Mouse (Mus musculus): ENCODE data around the gene Atf4.

Gene Atf4

DNA sequence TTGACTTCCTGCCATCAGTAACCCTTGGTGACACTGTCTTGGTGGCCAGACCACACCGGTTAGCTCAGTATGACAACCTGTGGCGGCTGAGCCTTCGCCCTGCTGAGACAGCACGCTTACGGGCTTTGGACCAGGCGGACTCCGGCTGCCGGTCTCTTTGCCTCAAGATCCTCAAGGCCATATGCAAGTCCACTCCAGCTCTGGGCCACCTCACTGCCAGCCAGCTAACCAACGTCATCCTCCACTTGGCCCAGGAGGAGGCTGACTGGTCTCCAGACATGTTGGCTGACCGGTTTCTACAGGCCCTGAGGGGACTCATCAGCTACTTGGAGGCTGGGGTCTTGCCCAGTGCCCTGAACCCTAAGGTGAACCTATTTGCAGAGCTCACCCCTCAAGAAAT is 5.3 kb upstream of the Atf4 start:
- DNase-seq (ENCODE audit: low spot score) = no peak

DNA sequence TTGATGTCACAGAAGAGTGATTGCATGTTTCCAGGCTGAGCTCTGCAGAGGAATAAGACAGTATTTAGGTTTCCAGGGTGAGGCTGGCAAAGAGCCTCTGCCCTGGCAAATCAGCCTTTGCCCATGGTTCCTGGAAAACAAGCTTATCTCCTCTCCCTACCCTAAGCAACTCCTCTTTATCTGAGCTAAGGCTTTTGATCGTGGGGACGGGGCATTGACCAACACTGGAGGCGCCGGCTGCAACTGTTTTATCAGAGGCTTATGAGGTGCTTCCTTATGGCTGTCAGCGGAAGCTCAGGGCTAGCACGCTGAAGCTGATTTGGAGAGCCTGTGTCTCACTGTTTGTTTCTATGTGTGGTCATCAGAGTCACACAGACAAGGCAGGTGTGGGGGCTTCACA is 4.4 kb upstream of the Atf4 start:
- DNase-seq (ENCODE audit: low spot score) = no peak

DNA sequence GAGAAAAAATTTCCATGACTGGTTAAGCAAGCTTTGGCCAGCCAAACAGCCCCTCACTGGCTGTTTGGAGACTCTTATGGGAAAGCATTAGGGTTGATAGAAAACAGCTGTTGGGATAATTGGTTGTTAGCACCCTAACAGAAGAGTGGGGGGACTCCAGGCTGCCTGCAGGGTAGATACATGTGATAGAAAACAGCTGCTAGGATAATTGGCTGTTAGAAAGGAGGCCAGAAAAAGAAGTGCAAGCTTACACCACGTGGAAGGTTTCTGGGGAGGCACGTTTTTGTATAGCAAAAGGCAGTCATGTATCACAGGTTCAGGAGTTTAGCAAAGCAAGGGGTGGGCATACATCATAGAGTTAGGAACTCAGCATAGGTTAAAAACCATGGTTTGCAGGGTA is 1.5 kb upstream of the Atf4 start:
- peak; percentile 49 for DNase-seq (ENCODE audit: low spot score)

DNA sequence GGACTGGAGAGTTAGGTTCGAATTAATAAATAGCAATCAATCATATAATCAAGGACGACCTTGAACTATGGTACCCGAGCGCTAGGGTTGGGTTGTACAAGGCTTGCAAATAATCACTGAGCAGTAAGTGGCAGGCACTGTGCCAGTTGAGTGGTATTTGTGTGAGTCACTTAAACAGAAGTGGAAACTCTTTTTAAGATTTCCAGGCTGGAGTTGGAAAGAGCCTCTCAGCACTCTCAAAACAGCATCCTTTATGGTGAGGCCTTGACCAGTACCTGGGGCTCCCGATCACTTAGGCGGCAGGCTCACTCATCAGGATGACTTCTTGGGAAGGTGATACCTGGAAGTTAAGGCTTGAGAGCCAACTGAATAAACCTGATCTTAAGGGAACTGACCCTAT is 777 bp upstream of the Atf4 start:
- DNase-seq (ENCODE audit: low spot score) = no peak

DNA sequence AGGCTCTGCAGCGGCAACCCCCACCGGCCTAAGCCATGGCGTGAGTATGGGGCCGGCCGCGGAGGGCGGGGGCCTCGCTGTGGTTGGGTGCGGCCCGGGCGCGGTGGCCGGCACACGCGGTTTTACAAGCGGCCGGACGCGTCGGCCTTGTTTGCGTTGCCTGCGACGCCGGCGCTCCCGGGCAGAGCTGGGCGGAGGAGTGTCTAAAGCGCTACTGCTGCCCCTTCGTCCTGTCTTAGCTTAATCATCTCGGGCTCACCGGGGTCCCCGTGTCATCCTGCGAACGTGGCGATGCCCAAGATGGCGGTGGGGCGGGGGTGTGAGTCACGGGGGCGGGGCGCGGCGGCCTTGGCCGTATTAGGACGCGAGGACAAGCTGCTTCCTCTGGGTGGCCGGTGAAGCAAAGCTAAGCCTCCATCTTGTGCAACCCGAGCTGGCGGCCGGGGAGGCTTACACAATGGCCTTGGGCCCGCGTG is 700 bp downstream of the Atf4 start:
- DNase-seq (ENCODE audit: low spot score) = peak; percentile 84

DNA sequence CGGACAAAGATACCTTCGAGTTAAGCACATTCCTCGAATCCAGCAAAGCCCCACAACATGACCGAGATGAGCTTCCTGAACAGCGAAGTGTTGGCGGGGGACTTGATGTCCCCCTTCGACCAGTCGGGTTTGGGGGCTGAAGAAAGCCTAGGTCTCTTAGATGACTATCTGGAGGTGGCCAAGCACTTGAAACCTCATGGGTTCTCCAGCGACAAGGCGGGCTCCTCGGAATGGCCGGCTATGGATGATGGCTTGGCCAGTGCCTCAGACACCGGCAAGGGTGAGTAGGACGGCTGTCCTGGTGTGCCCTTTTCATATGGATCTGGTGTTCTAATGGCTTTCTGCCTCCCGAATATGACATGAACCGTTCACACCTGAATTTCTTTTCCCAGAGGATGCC is 1.3 kb downstream of the Atf4 start:
- no peak for DNase-seq (ENCODE audit: low spot score)

DNA sequence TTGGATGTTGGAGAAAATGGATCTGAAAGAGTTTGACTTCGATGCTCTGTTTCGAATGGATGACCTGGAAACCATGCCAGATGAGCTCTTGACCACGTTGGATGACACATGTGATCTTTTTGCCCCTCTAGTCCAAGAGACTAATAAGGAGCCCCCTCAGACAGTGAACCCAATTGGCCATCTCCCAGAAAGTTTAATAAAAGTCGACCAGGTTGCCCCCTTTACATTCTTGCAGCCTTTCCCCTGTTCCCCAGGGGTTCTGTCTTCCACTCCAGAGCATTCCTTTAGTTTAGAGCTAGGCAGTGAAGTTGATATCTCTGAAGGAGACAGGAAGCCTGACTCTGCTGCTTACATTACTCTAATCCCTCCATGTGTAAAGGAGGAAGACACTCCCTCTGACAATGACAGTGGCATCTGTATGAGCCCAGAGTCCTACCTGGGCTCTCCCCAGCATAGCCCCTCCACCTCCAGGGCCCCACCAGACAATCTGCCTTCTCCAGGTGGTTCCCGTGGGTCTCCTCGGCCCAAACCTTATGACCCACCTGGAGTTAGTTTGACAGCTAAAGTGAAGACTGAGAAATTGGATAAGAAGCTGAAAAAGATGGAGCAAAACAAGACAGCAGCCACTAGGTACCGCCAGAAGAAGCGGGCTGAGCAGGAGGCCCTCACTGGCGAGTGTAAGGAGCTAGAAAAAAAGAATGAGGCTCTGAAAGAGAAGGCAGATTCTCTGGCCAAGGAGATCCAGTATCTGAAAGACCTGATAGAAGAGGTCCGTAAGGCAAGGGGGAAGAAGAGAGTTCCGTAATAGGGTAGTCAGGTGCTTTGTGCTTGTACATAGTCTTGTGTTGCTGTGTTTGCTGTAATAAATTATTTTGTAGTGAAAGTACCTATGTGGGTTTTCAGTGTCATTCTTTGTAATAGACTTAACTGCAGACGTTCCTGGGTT is 1.9 kb downstream of the Atf4 start:
- DNase-seq (ENCODE audit: low spot score) = no peak

DNA sequence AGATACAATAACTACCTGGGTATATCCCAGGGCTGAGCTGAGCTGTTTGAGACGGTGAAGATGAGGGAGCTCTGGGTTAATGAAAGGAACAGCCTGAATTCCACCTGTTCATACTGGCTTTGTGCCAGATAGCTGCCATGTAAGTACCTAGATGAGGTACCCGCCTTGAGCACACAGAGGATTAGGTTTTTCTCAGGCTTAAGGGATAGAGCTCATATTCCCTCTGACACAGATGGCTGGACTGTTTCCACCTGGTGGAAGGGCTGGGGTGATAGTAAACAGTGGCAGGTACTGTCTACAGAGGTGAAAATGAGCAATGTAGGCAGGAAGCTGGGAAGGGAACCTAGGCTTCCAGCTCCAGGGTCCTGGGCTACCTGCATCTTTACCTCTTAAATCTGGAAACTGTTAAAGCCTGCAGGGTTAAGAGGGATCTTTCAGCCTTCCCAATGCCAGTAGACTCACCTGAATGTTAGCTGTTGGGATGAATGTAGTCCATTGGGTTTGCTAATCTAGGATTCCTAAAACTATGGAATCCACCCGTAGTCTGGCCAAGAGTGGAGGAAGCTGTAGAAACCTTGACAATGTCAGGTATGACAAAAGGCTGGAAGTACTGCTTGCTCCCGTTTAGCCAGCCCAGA is 2.7 kb downstream of the Atf4 start:
- DNase-seq (ENCODE audit: low spot score) = no peak

DNA sequence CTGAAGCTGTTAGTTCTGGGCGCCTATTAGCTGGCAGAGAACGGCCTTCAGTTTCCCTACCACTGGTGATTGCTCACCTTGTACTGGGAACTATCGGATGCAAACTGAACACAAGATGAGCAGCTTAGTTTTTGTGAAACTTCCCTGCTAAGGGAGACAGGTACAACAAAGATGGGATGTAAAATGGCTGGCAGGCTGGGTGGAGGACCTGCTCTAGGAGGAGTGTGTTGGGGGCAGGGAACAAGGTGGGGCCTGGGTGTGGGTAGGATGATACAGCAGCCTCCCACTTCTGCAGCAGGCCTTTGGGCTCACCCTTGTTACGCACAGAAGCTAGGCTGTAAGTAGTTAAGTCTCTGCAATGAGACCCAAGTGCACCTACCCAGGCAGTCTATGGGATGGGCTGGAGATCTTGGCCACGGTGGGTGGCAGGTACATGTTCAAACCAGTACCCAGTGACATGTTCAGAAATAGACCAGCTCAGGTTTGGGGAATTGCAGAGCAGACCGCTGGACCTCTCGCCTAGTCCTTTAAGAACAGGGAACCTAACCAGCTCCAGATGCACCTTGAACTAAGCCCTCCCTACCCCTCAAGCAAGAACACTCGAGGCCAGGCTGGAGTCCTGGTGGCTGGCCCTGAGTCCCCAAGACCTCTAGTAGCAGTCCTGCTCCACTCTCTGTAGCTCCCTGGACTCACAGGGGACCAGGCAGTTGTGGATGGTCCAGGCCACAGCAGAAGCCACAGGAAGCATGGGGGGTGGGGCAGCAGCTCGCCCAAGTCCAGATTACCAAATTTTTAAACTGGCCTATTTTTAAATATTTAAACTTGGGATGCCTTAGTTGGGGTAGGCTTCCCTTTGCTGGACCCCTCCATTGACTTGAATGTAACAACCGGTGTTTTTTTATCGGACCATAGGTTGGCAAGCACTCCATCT is 3.5 kb downstream of the Atf4 start:
- DNase-seq (ENCODE audit: low spot score) = peak; percentile 34

DNA sequence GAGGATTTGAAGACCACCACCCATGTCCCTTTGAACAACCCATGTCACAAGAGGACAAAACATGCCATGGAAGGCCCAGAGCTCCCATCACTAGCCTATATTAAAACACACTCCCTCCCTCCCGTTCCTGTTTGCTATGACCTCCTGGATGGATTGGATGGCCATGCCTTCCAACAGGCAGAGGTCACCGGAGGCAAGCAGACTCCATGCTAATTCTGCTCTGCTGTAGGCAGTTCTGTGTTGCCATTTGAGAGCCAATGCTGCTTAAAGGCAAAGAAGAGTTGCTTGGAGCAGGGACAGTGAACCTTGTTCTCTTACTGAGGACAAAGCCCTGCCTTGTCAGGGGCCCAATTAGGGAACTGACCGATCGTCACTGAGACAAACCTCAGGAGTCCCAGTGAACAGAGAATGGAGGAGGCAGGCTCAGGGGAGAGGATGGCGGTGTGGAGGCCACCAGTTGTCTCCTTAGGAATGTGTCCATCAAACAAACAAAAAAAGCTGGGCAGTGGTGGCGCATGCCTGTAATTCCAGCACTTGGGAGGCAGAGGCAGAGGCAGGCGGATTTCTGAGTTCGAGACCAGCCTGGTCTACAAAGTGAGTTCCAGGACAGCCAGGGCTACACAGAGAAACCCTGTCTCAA is 4.5 kb downstream of the Atf4 start:
- no peak for DNase-seq (ENCODE audit: low spot score)

DNA sequence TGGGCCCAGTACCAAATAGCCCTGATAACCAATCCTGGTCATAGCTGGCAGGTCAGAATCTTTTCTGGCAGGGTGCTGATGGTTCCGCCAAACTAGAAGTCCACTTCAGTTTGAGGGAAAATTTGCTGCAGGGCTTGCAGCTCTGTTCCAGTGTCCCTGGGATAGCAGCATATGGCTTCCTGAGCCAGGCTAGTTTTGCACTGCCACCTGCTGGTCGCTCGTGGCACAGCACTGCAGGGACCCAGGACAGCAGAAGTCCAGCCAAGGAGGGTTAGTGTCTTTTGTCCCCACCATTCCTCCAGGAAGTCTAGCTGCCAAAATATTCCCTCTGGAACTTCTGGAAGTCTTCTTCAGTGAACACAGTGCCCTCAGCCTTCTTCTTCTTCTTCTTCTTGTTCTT is 5.7 kb downstream of the Atf4 start:
- DNase-seq (ENCODE audit: low spot score) = peak; percentile 92

DNA sequence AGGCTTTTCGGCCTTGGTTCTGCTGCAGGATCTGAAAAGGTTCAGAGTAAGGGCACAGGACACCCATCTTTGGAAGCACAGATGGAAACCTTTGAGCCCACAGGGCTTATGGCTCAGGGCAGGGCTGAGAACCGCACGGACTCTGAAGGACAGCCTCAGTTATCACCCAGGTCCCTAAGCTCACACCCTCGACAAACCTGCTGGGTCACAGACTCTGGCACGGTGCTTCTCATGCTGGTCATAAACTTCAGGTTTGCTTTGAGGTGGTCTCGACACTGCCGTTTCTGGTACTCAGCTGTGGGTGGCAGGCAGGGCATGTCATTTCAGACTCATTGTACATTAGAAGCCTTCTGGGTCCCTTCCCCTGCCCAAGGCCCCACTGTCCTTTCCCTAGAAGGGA is 6.1 kb downstream of the Atf4 start:
- no peak for DNase-seq (ENCODE audit: low spot score)

DNA sequence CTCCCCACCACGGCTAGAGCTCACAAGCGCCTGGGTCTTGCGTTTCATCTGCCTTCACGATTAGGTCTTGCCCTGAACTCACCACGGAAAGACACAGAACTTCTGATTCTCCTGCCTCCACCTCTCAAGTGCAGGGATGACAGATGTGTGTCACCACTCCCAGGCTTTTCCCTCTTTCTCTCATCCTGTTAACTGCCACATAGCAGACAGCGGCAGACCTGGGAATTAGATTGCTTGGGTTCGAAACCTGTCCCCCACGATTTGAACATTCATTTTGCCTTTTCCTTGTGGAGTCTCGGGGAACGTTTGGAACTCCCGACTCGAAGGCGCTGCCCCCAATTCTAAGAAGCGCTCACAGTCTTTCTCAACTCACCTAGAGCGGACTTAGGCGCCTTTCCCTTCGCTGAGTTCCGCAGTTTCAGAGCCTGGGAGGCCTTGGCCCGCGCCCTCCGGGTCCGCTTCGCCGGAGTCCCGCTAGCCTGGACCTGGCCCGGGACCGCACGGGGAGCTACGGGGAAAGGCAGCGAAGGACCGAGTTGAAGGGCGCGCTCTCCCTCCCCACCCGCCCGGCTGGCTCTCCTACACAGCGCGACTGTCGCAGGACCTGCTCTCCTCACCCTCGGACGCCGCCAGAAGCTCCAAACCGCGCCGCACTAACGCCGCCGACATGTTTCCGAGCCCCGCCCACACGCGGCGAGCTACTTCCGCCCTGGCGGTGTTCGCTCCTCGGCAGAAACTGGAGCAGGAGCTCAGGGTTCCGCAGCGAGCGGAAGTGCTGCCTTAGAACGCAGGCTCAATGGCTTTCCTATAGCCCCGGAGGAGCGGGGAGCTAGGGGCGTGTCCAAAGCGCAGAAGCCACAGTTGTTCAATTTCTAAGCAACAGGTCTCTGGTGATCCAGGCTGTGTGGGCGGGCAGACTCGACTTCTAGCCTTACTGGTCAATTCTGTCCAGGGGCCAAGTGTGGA is 8.9 kb downstream of the Atf4 start, which contains the start of gene Rps19bp1:
TSS of gene Rps19bp1 (minus strand) at position 706 of the 966 bp plus-strand sequence.
- DNase-seq (ENCODE audit: low spot score) = peak; percentile 95

DNA sequence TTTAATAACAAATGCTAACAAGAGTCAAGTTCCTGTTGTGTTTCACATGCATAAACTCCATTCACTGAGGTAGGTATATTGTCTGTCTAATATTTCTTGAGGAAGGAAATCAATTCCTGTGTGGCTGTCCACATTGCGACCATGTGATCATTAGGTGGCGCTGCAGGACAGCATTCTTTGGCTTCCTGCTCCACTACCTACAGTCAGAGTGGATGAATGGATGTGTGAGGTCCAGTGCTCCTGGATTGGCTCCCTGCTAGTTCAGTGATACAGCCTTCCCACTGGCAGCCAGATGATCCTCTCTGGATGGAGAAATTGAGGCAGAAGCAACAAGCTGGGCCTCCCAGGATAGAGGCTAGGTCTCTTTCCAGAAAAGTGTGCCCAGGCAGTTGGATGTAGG is 11.3 kb downstream of the Atf4 start:
- peak; percentile 93 for DNase-seq (ENCODE audit: low spot score)

DNA sequence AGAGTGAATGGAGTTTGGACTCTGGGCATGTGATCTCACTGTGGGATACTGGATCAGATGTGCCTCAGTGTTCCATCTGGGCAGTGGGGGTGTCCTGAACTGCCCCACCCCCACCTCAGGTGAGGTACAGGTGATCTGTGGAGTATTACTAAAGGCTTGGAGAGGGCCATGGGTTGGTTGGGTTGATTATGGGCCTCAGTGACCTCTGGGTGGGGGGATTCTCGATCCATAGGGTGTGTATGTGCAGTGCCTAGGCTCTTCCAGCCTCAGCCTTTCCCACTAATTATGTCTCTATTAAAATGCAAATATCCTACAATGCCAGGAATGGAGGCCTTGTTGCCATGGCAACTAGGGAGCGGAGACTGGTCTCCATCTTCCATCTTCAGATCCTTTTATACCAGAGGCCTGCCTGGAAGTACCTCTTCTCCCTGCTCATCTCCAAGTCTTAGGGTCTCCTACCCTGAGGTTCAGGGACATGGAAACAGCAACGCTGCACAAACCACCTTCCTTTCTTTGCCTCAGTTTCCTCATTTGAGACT is 16.9 kb downstream of the Atf4 start:
- DNase-seq (ENCODE audit: low spot score) = no peak

DNA sequence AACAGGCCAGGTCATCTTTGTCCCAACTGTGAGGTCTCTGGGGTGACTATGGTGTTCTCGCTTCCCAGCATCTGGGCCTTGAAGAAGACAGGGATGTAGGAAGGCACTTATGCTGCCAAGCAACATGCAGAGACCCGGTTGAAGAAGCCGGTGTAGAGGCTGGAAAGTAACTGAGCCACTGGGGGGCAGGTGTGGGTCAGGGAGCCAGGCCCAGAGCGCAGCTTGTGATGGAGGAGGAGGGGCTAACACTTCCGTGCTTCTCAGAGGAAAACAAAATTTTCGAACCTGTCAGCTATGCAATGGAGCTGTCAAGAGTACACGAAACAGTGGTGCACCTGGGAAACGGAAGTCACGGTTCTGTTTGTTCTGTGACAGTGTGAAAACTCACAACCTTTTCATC is 22.1 kb downstream of the Atf4 start:
- DNase-seq (ENCODE audit: low spot score) = no peak

DNA sequence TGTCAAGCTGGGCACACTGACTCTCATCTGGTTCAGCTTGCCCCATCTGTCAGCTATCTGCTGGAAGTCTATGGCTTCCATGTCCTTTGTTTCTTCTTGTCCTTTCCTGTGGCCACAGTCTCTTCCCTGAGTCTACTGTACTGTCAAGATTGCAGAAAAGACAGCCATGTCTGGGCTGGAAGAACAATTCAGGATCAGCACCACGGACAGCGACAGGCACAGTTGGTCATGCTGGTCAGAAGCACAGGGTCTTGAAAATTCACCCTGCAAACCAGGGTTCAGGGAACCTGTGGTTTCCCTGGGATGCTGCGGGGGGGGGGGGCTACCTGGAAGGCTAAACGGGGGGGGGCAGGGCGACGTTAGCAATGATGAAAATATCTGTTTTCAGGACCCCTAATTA is 22.6 kb downstream of the Atf4 start:
- DNase-seq (ENCODE audit: low spot score) = peak; percentile 94

DNA sequence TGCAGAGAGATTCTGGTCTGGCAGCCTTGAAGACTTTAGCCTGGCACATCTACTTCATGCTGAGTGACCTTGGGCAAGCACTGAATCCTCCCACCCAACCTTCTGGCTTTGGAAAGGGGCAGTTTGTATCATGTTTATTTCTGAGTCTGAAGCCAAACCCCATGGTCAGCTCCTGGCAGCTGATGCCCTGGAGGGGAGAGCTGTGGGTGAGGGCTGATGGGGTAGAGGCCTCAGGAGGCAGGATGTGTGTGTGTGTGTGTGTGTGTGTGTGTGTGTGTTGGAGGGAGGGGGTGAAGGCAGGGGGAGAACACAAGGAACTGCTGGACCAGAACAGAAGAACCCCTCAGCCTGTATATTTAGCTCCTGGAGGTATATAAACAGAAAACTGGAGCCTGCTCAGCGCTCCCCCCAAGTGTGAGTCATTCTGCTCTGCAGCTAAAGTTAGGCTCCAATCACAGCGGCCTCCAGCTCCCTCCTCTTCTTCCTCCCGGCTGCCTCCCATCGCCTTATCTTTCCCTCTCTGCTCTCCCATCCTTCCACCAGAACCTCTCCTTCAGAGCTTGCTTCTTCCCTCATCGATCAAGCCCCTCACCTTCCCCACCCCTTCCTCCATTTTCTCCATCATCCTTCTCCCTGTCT is 23.3 kb downstream of the Atf4 start:
- no peak for DNase-seq (ENCODE audit: low spot score)

DNA sequence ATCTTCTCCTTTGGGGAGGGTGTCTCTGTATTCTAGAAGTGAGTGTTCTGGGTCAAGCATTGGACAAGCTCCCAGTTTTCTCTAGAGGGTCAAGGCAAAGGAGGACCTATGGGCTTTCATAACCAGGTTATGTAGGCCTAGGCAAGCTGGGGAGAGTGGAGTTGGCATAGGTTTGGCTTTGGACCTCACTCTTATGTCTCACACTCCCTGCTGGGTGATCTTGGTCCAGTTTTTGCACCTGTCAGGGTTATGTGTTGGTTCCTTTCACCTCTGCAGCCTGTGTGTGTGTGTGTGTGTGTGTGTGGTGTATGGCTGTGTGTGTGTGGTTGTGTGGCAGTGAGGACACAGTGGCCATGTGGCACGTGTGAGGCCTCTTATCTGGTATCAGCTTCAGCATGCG is 24.1 kb downstream of the Atf4 start:
- DNase-seq (ENCODE audit: low spot score) = no peak

DNA sequence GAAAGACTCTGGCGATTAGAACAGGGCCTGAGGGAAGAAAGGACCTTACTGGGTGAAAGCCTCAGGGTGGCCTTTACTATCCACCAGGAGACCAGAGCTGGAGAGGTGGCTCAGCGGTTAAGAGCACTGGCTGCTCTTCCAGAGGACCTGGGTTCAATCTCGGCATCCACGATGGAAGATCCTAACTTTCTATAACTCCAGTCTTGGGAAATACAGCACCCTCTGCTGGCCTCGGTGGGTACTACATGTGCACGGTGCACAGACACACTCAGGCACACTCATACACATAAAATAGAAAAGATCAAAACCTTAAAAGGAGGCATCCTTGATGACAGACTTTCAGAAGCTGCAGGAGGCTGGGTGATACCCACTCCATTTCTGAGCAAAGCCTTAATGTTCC is 25.7 kb downstream of the Atf4 start:
- peak; percentile 76 for DNase-seq (ENCODE audit: low spot score)
